Mouse (Mus musculus): ENCODE data around the gene Nfe2l3. TPM values are rescaled to one million over a fixed set of nuclear protein-coding genes. Genes with fewer than 3 reads are reported as not detected.
A peak's percentile ranks its signal among the peaks of the same experiment; 100 is the strongest.

Gene Nfe2l3
- total RNA-seq, 2 experiments from 2014 or later: 0.20 to 0.26 TPM

DNA sequence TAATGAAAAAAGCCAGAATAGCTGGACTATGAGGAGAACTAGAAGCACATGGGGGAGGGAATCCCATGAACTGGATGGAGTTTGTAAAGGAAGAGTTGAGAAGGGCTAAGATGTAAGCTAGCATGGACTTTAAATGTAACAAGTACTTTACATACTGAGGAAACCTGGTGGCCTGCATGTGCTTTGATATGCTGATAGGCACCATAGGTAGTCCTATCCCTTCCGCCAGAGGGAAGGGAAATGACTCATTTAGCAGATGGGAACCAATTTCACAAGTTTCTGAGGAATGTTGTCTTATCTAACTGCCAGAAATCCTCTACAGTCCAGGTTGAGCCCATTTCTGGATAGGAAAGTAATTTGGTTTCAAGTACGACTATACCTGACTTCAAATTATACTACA is 53.2 kb downstream of the Nfe2l3 start:
- no peak for DNase-seq

DNA sequence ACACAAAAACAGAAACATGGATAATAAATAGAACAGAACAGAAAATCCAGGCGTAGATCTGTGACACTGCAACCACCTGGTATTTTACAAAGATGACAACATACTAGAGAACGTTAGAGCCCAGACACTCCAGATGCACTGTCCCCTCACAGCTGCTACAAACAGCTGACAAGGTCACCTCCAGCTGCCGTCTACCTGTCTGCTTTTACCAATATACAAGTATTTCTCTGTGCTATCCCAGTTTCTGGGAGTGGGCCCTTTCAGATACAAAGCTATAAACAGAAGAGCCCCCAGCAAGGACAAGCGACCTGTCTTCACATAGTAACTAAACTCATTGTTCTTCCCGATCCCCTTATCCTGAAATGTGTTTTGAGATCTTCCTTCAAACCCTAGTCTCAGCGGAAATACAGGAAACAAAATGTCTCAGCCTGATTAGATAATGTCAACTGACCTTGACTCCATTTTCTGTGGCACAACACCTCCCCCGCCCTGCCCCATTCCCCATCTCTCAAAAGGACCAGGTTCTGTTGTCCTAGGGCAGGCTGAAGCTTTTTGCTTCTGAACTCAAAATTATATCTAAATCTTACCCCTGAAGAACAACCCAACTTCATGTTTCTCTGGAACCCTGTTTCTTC is 53.7 kb downstream of the Nfe2l3 start:
- no peak for DNase-seq

DNA sequence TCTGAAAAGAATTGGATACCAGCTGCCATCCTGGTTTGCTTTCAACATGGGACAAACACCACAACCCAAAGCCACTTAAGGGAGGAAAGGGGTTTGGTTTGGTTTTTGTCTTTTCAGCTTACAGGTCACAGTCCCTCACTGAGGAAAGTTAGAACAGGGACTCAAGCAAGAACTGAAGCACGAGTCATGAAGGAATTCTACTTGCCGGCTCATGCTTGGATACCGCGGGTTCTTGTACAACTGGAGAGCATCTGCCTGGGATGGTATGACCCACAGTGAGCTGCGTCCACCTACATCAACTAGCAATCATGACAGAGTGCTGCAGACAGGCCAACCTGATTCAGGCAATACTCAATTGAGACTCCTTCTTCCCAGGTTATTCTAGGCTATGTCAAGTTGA is 54.3 kb downstream of the Nfe2l3 start:
- DNase-seq: no peak

DNA sequence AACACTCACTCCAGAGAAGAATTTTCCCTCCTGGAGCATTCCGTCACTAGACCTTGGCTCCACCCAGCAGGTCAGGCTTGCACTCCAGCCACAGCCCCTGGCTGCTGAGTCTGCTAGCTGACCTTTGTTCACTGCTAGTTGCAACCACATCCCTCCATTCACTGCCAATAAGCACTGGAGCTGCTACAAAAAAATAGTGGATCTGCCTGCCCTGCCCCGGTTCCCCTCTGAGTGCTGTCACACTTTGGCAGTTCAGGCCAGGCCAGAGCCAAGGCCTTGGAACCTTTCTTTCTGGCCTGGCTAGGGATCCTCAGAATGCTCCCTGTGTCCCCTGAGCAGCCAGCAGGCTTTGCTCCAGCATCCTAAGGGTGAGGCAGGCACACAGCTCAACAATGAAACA is 57.3 kb downstream of the Nfe2l3 start:
- peak; percentile 50 to 51 for DNase-seq

DNA sequence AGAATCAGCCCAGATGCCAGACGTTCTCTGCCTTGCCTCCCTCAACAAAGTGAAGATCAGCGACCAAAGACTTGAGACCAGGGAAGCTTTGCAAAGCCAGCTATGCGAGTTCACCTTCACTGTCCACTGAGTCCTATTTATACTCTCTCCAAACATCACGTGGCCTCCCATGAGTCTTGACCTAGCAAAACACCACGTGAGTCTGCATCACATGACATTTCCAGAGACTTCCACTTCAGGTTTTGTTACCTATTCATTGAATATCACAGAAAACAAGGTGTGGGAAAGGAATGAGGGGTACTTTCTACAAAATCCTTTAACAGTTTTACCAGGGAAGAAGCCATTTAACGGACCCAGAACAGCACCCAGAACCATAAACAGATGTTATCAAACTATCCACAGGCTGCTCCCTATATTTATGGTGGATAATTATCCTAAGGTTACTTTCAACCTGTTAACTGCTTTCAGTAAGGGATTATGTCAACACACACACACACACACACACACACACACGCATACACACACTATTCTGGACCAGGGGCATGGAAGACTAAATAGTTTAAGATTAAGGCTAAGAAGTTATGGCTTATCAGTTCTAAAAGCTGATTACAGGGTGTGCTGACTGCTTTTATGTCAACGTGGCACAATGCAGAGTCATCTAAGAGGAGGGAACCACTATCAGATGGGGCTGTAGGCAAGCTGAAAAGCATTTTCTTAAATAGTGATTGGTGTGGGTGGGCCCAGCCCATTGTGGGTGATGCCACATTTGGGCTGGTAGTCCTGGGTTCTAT is 65.0 kb downstream of the Nfe2l3 start:
- no peak for DNase-seq

DNA sequence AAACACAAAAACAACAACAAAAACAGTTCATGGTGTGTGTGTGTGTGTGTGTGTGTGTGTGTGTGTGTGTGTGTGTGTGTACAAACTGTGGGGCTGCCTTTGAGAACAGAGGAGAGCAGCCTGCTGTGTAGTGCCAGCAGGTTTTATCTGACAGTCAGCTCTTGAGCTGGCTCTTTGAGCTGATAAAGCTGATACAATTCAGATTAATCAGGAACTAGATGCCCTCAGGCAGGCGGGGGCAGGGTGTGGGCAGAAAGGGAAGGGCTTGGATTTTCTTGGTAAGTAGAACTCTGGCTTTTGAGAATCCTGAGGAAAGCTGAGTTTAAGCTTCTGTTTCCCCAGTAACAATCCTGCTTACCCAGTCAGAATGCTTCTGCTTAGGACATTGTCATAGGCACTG is 73.2 kb downstream of the Nfe2l3 start:
- DNase-seq: no peak

DNA sequence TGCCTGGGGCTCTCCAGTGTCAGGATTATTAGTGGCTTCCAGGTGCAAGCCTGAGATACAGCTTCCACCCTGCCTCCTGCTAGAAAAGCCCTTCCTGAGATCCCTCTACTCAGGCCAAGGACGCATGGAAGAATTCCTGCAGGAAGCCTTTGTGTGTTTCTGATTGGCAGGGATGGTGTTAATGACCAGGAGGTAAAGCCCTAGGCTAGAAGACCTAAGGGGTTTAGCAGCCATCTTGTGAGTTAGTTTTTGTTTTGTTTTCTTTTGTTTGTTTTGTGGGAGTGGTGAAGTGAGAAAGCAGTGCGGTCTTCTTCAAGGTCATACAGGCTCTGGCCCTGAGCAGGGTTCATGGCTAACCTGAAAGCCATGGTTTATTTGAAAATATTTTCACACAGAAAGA is 75.1 kb downstream of the Nfe2l3 start:
- no peak for DNase-seq

Other genes starting within 250 kb of the Nfe2l3 start
- gene Hnrnpa2b1, start 37.2 kb downstream of the Nfe2l3 start, total RNA-seq (2021): 100 to 1,000 TPM; 593 to 702 TPM
- 100 to 1,000 TPM in 1 of 2 experiments, 10 to 100 TPM in 1; 88.4 to 111 TPM for gene Cbx3, start 37.7 kb downstream of the Nfe2l3 start, total RNA-seq (2021)
- 10 to 100 TPM; 33.4 to 36.4 TPM for gene Snx10, start 91.2 kb downstream of the Nfe2l3 start, total RNA-seq (2021)

All from adrenal gland, postnatal 36 days (tissue).